In genomic region chr1:171137486-171138155, GRCm38 (mm10) we compare ENCODE assay signal across 2 mouse cellular contexts. TPM values are rescaled to one million over a fixed set of nuclear protein-coding genes. Genes with fewer than 3 reads are reported as not detected.
"Had no signal": no experiment of that assay in that cellular context is flagged by ENCODE, and none has a peak within 500 bp of the region (broad histone marks: within the 10 kb centered on the region; RNA-seq: fewer than 3 reads in every experiment).

No protein-coding gene starts in this region.

RNA-seq across cellular contexts. Expression of gene Mpz, which starts 12.9 kb away (rescaled TPM):
- total RNA-seq: neutrophil, adult 5-6 weeks had no signal
- polyA plus RNA-seq: neural tube, embryonic 14.5 days had no signal

RNA-seq across cellular contexts. Expression of gene Cfap126, which starts 23.9 kb away (rescaled TPM):
- total RNA-seq: neutrophil, adult 5-6 weeks had no signal
